Mouse (Mus musculus) olfactory bulb, adult 2 months (tissue): ENCODE measurements around the gene Lonp2. TPM values are rescaled to one million over a fixed set of nuclear protein-coding genes. Genes with fewer than 3 reads are reported as not detected.

Source experiments
- H3K27ac ChIP-seq: fragments of 200-500 bp; 2 replicates; pipeline ENCODE4 v1.5.1; 2012; ENCODE audit warnings: low read depth, low read length; ENCODE audit not compliant: insufficient read depth
- H3K4me1 ChIP-seq: fragments of 200-500 bp; 2 replicates; pipeline ENCODE4 v1.6.1; 2012; ENCODE audit warnings: low read length; ENCODE audit not compliant: control insufficient read depth, insufficient read depth
- H3K4me3 ChIP-seq: fragments of 200-500 bp; 2 replicates; pipeline ENCODE4 v1.5.1; 2012; ENCODE audit warnings: mild to moderate bottlenecking, low read depth, low read length, moderate library complexity; ENCODE audit not compliant: insufficient read depth
- CTCF ChIP-seq: fragments of 200-500 bp; IDR thresholded peaks from 2 replicates; pipeline ENCODE4 v1.5.1; 2012; ENCODE audit warnings: low read depth, mild to moderate bottlenecking, low read length, moderate library complexity; ENCODE audit not compliant: insufficient read depth
- POLR2A ChIP-seq: fragments of 200-500 bp; IDR thresholded peaks from 2 replicates; pipeline ENCODE4 v1.6.1; 2012; ENCODE audit warnings: mild to moderate bottlenecking, low read depth, low read length, moderate library complexity; ENCODE audit not compliant: insufficient read depth
- WGBS: fragments of 180-500 bp; shearing (Covaris S2); methylation state at CpG from one replicate; pipeline ENCODE4 v1.1.7; 2018; 5-methylcytosine and 5-hydroxymethylcytosine counted together
- polyA plus RNA-seq: library from polyadenylated mRNA; stranded (reverse); fragments of >200 nt; gene quantifications from 2 replicates; pipeline ENCODE4 v1.2.4, GENCODE M21; 2012; ENCODE audit warnings: low replicate concordance; ENCODE audit not compliant: missing spikeins, insufficient read depth, insufficient read length

Gene Lonp2
- polyA plus RNA-seq, 1 experiment, result 163 TPM

DNA sequence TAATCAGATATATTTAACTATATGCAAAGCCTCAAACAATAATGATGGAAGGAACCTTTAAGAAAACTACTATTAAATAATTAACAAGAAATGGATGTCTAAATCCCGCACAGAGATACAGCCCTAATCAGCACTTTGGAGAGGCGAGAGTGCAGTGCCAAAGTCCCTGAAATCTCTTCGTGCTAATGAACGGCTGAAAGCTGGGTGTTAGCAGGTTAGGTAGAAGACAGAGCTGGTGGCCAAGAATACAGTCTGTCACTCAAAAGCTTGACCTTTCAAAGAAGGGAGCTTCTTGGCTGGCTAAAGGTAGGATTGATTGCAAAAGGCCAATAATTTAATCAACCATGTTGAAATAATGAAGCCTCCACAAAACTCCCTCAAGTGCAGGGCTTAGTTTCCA is 110.3 kb downstream of the Lonp2 start:
- Histone ChIP-seq H3K4me3 (no peak overlapping the region), H3K4me1 (0 out of 2 replicates have a peak, but pooled peaks cover 4% of the 10 kb centered on the region), H3K27ac (no peak overlapping the region)
- WGBS, result 27% methylated on average over 4 of the region's 4 CpGs
- TF ChIP-seq POLR2A (no peak), CTCF (no peak)

GRCm38 (mm10) chr8:86734954-86735353 is 111.1 kb downstream of the Lonp2 start:
- no peak for TF ChIP-seq POLR2A
- TF ChIP-seq CTCF, result no peak
- Histone ChIP-seq H3K4me1 (0 out of 2 replicates have a peak, but pooled peaks cover 4% of the 10 kb centered on the region), H3K4me3 (no peak overlapping the region), H3K27ac (no peak overlapping the region)
- 28% methylated on average over 1 of the region's 1 CpGs for WGBS

DNA sequence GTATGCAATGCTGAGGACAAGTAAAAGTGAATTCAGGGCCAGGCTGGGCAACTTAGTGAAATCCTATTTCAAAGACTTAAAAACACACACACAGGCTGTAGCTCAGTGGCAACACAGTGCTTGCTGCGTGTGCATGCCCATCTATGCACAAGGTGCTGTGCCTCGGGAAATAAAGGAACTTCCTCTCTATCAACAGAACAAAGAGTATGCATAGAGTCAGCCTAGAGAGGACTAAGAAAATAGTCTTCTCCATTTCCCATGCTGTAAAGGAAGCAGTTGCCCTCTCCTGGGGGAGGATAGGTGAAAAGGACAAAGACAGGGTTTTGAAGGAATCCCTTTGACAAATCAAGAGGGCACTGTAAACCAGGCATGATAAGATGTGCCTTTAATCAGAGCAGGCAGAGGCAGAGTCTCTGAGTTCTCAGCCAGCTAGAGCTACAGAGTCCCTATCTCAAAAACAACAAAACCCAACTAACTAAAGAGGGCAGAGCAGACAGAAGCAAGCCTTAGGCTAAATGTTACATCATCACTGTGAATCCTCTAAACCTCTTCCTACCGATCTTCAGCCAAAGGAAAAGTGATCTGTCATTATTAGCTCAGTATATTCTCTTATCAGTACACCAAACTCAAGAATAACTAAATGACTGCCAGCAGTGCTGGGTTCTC is 111.7 kb downstream of the Lonp2 start:
- no peak overlapping the region for H3K27ac ChIP-seq
- no peak for TF ChIP-seq CTCF
- no peak for TF ChIP-seq POLR2A
- 0 out of 2 replicates have a peak, but pooled peaks cover 2% of the 10 kb centered on the region for H3K4me1 ChIP-seq
- WGBS, result 31% methylated on average over 3 of the region's 3 CpGs
- no peak overlapping the region for H3K4me3 ChIP-seq

DNA sequence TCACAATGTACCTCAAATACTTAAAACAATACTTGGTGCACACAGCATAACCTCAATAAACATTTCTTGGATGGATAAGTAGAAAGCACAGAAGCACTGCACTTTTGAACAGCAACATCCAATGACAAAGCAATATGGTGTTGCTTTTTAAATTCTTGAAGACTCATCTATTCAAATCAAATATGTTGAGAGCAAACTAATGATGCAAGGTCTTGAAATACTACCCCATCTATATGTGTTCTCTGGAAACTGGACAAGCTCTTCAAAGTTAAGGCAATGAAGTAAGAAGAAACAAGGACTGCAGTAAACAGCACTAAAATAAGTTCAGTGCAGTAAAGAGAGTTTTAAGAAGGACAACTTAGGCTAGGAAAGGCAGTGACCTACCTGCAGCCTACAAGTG is 117.1 kb downstream of the Lonp2 start:
- Histone ChIP-seq H3K27ac (no peak overlapping the region), H3K4me1 (no peaks in the 10 kb centered on the region), H3K4me3 (no peak overlapping the region)
- TF ChIP-seq POLR2A (no peak), CTCF (no peak)

- Histone ChIP-seq H3K4me3 (no peak overlapping the region), H3K4me1 (peaks cover 5% of the 10 kb centered on the region), H3K27ac (no peak overlapping the region)
- TF ChIP-seq POLR2A, result no peak
- TF ChIP-seq CTCF, result no peak
Measured at GRCm38 (mm10) chr8:86741627-86742026, 117.8 kb downstream of the Lonp2 start.

DNA sequence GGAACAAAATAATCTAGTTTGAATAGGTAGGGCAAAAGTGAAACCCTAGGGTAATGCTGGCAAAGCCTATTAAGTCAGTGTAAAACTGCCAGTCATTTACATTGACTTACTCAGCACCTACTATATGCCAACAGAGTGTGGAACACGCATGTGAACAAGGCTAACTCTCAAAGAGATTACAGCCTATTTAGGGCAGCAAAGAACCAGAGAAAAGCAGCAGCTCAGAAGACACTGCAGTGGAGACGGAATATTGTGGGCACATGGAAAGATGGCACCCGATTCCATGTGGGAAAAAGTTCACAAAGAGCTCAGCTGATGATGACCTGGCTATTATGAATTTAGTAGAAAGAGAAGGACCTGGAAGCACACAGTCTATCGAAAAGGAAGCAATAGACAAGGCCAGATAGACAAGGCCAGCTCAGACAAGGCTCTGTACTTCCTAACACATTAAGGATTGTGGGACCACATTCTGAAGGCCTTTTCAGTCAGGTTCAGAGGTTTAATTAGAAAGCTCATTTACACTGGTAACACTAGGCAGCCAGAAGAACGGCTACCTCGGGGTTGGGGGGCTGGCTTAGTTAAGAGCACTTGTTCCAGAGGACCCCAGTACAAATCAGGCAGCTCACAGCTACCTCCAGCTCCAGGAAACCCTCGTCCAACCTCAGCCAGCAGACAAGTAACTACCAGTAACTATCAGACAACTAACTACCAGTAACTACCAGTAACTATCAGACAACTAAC is 118.9 kb downstream of the Lonp2 start:
- no peak for TF ChIP-seq POLR2A
- no peak for TF ChIP-seq CTCF
- no peak overlapping the region for H3K4me3 ChIP-seq
- H3K4me1 ChIP-seq, result peaks cover 6% of the 10 kb centered on the region
- WGBS, result 40% methylated on average over 7 of the region's 7 CpGs
- H3K27ac ChIP-seq, result no peak overlapping the region

DNA sequence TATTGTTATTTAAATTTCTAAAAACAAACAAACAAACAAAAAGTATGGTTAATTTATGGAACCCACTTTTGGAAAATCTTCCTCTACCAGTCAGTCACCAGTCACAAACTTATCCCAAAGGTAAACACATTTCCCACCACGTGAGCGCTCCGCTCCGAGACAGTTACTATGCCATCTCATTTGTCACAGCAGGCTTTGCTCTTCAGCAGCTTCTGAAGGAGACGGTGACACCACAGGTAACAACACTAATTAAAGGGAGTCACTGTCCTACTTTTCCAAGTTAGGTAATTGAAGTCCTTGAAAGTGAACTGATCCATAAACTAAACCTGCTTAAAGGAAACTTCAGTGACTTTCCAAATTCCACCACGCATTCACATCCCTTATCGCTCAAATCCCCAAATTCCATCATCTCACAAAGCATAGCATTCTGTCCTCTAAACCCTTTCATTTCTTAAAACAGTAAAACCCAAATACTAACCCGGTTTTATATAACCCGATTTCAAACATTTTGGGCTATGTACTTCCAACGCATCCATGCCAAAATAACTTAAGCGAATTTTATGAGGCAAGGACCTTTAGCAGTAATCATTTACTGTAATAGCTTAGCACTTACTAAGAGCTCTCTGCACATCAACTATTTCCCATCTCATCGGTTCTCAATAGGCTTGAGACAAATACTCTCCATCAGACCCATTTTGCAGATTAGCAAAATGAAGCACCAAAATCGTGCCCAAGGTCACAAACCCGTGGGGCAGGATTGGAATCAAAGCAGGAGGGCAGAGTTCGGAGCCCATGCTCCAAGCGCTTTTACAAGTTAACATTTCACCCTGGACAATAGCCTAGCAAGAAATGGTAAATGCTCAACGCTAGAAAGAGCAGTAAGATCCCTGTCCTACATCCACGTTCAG is 120.7 kb downstream of the Lonp2 start:
- no peak for TF ChIP-seq CTCF
- TF ChIP-seq POLR2A, result no peak
- H3K4me3 ChIP-seq, result peak overlapping the region; percentile 95
- 5% methylated on average over 18 of the region's 18 CpGs for WGBS
- peaks cover 6% of the 10 kb centered on the region for H3K4me1 ChIP-seq
- H3K27ac ChIP-seq, result peak overlapping the region; percentile 89

GRCm38 (mm10) chr8:86745221-86745934 is 121.5 kb downstream of the Lonp2 start, which contains the start of the genes Gm10638 and Siah1a:
Gm10638 (plus strand) TSS chr8:86745699.
Siah1a (minus strand) TSS chr8:86745934.
- H3K27ac ChIP-seq, result peak within 1 kb of the TSS; percentile 89
- TF ChIP-seq POLR2A (no peak; the same call in 1 of the 2 replicates), CTCF (no peak)
- peak within 1 kb of the TSS; percentile 95 for H3K4me3 ChIP-seq
- WGBS, result under 1% methylated on average over 75 of the region's 88 CpGs
- H3K4me1 ChIP-seq, result peaks cover 6% of the 10 kb centered on the region
